Mouse (Mus musculus) layer of hippocampus, postnatal 14 days (tissue): ENCODE measurements around the gene Ap3d1. TPM values are rescaled to one million over a fixed set of nuclear protein-coding genes. Genes with fewer than 3 reads are reported as not detected.
A peak's percentile ranks its signal among the peaks of the same experiment; 100 is the strongest.

Experiments
- DNase-seq, 2 experiments: peaks; one replicate each; pipeline ENCODE4 v3.0.0; 2021 to 2022; ENCODE audit warnings: low spot score in 2 of 2, mixed read lengths in 1 of 2
- total RNA-seq, 2 experiments: library from RNA; stranded (reverse); gene quantifications; 2 replicates each; pipeline ENCODE4 v1.2.3; 2021

Ap3d1 gene
- total RNA-seq, 2 experiments from 2014 or later = 137 to 144 TPM

DNA sequence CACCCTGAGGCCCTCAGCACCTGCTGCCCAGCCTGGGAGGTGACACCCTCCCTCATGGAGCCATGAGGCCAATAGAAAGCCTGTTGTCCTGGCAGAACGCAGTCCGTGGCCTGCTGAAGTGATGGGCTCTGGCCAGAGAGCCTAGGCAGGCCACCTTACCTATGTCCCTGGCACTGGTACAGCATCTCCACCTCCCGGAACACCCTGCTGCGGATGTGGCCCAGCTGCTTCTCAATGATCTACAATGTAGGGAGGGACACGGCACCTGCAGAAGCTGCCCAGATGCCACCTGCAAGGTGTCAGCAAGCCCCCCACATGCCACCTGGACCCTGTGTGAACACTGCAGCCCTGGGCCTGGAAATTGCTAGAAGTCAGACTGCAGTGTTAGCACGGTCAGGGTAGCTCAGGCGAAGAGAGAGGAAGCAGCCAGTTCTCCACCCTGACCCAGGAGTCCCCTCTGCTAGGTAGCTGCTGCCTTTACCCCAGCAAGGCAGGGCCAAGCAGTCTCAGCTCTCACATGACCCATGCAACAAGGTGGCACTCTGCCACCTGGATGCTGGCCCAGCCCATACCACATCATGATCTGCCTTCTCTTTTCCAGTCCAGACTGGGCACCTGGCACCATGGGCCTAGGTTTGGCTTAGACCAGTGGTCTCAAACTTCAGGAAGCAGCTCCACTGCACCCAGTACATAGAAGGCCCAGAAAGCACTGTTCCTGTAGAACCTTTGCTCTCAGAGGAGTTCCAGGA is 72.2 kb downstream of the Ap3d1 start:
- no peak for DNase-seq

DNA sequence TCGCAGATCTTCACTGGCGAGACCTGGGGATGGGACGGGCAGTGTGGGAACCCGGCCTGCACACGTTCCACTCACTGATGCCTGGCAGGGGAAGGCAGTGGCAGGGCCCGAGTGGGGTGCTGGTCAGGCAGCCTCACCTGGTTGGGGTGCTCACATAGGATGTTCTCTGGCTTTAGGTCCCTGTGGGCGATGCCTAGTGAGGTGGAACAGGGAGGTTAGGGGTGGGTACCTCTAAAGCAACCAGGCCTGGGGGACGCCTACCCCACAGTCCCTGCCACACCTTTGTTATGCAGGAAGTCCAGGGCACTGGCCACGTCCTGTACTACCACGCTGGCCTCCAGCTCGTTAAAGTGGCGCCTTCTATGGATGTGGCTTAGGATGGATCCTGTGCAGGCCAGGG is 73.0 kb downstream of the Ap3d1 start:
- no peak for DNase-seq

DNA sequence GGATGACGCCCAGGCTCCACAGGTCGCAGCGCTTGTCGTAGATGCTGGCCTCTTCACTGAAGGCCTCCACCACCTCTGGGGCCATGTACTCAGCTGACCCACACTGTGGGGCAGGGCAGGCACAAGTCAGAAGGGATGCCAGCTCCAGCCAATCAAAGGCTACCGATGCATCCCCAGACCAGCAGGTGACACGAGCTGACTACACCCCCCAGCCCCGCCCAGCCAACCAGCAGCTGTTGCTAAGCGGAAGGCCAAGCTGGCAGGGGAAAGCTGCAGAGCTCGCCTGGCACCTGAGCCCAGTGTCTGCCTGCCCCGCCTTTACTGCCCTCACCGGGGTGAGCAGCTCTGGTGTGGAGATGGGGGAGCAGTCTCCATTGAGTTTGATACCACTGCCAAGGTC is 73.5 kb downstream of the Ap3d1 start:
- DNase-seq = no peak

DNA sequence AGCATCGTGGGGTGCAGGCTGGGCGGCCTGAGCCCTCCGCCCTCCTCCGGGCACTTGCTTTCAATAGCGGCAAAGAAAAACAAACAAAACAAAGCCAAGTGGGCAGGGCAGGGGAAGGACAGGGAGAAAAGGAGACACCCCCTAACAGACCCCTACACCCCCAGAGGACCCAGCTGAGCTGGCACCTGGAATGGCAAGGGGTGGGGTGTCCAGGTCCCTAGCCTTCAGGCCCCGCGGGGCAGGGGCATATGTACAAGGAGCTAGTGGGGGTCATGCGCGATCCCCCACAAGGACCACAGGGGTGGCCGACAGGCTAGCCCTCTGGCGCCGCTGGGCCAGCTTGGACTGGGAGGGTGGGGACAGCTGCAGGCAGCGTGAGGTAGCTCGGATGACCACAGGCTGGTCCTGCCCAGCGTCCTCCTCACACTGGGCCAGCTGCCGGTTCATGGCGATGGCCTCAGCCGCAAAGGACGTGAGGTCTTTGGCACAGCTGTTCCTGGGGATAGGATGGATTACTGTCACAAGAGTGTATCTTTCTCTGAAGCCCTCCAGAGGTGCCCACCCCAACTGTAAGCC is 75.1 kb downstream of the Ap3d1 start:
- DNase-seq = no peak

DNA sequence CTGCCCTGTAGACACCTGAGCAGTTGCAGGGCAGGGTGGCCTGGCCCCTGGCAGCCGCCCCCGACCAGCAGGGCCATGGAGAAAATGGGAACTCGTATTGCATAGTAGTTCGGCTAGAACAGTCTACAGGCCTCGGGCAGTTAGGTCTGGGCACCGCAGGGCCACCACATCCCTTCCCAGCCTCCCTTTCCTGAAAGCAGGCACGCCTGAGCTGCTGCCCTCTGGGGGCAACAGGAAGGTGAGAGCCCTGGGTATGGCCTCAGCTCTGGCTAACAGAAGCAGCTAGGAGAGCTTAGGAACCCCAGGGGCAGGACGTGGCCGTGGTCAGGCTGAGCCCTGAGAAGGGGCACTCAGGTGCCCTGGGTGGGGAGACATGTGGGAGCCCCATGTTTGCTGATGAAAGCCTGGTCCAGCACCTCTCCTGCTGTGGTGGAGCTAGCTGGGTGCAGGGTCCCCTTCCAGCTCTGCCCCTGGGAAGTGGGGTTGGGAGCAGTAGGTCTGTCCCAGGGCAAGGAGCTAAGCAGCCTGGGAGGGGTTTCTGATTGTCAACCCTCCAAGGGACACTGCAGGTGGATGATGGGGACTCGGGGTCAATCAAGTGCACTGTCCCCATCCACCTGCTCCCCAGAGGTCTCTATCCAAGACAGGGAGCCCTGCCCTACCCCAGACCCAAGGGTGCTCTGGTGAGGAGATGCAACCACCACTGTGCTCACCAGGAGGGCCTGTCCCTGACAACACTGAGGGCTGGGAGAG is 75.9 kb downstream of the Ap3d1 start:
- DNase-seq = no peak

DNA sequence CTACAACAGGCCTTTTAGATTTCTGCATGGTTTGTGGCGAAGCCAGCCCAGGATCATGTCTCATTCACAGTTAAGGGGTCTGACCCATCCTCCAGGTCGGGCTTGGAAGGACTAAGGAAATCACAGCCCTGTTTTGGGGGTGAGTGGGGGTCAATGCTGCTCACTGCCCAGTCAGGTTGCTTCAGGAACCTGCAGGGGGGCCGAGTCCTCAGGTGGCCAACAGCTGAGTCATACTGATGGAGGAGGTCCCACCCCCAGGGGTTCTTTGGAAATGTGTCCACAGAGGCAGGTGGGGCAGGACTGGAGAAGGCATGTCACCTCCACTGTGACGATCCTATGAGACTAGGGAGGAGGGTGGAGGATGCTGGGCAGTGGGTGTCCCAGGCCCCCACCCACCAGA is 76.6 kb downstream of the Ap3d1 start:
- no peak for DNase-seq

DNA sequence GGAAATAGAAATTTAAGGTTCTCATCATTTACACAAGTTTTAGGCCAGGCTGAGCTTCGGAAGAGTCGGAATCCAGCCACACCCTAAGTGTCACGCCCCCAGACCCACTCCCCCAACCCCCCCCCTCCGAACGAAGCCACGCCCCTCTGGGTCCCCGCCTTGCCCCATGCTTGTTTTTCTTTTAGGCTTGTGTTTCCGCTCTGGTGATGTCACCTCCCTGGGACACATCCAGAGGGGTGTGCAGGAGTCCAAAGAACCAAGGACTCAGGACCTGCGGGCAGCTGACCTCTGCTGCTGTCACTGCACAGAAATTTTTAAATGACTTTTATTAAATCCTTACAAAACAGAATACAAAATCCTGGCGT is 77.1 kb downstream of the Ap3d1 start:
- DNase-seq = no peak

DNA sequence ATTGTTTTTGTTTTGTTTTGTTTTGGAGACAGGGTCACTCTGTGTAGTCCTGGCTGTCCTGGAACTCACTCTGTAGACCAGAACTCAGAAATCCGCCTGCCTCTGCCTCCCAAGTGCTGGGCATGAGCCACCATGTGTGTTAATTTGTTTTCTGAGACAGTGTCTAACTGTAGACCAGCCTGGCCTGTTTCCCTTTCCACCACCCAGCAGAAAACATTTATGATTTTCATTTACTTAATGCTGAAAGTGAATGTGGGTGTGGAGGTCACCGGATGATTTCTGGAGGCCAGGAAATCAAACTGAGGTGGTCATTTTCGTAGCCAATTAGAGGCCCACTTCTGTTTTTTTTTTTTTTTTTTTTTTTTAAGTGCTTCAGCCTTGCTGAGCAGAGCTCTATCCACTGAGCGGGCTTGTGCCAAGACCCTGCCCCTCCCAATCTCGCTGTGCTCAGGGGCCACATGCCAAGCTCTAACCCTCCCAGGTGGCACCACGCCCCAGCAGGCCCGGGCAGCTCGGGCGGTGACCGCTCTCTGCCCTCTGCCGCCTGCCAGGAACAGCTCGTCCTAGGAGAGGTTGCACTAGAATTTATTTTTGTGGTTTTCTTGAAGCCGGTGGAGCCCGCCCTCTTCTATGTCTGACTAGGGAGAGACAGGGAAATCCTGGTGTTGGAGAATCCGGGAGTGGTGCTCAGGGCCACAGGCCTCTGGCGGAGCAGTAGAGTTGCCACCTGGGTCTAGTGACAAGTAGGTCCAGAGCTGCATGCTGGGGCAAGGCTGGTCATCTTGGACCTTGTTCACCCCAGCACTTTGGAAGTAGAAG is 77.7 kb downstream of the Ap3d1 start:
- DNase-seq = no peak

DNA sequence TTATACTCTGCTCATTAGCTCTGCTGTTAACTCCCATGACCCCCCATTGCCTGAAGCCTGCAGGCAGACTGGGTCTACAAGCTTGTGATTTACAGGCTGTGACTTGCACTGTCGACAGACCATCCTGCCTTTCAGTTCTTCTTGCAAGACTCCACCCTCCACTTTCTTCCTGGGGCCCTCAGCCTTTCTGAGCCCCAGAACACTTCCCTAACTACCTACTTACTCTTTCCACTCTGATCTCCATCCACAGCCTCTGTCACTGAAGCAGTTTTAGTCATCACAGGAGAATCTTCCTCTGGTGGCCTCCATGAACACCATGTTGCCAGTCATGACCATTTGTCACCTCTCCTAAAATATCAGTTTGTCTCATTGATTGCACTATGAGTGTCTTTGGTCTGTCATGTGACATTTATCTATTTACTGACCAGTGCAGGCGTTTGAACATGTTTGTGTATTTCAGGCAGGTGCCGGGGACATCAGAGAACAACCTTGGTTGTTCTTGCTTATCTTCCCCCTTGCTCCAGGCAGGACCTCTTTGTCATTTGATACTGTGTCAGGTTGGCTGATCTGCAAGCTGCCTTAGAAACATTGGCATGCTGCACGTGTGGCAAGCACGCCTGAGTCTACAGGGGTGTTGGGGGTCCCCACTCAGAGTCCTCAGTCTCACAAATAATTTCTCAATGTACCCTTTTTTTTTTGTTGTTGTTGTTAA is 78.4 kb downstream of the Ap3d1 start:
- no peak for DNase-seq

DNA sequence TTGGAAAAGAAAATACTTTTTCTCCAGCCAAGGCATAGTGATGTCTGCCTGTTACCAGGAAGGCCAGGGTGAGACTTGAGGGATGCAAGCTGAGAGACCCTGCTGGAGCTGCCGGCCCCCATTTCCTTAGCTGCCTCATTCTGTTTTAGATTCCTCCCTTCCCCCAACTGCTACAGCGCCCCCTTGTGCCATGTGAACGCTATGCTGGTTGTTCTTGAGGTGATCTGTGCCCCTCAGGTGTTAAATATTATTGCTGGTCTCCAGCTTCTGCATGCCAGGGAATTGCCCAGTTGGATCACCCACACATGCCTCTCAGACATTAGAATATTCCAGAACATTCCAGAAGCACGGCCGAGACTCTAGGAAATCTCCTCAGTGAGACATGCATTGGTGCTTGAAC is 80.9 kb downstream of the Ap3d1 start:
- no peak for DNase-seq

DNA sequence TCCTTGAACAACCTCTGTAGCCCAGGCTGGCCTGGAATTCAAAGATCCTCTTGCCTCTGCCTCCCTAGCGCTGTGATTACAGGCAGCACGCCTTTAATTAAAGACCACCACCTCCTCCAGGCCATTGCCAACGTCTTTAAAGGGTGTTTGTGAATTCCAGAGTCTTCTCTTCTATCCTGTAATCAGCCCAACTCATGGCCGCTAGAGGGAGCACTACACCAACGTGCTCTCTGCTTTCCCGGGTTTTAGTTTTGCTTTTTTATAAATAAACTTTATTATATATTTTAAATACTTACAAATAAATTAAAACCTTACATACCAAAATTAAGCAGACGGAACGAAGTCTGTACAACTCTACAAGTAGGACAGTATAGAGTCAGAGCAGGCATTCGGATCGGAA is 82.9 kb downstream of the Ap3d1 start:
- peak; percentile 77 for DNase-seq

DNA sequence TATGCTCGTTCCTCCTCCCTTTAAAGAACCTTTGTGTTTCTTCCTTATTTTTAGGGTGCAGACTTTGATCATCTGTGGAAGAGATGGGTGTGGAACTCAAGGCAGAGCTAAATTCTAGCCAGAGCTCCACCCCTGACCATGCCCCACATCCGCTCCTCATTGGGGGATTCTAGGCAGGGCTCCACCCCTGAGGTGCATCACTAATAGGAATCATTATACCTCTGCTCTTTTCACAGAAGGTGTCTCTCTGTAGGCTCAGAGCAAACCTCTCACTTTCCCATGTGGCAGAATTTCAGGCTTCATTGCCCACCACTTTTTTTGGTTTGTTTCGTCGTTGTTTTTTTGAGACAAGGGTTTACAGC is 83.2 kb downstream of the Ap3d1 start:
- no peak for DNase-seq

DNA sequence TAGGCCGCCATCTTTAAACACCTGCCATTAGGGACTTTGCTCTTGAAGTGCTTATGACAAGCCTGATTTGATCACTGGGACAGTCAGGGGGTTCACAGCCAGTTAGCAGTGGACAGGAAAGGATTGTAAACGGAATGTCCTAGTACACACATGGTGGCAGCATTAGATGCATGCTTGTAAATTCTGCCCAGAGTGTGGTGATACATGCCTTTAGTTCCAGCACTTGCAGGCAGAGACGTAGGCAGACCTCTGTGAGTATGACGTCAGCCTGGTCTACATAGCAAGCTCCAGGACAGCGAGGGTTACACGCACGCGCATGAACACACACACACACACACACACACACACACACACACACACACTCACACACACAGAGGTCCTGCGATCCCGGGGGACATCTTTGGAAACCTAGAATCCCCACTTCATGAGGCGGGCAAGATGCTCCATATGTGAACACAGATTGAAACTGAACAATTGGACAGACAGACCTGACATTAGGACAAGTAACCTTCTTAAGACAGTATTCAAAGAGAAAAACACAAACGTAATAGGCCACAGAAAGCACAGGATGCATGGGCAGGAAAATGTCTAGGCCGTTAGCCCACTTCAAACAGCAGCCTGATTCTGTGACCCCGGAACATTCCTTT is 83.7 kb downstream of the Ap3d1 start:
- no peak for DNase-seq

Other genes starting within 250 kb of the Ap3d1 start
- gene Onecut3, start 247.4 kb downstream of the Ap3d1 start, total RNA-seq = not detected
- gene Atp8b3, start 203.1 kb downstream of the Ap3d1 start, total RNA-seq = under 1 TPM; 0.21 TPM
- 10 to 100 TPM; 47.0 to 50.5 TPM for gene Rexo1, start 180.7 kb downstream of the Ap3d1 start, total RNA-seq
- gene Klf16, start 164.9 kb downstream of the Ap3d1 start, total RNA-seq = 10 to 100 TPM; 40.1 to 44.3 TPM
- 100 to 1,000 TPM; 189 to 197 TPM for gene Abhd17a, start 151.9 kb downstream of the Ap3d1 start, total RNA-seq
- gene Scamp4, start 139.4 kb downstream of the Ap3d1 start, total RNA-seq = 10 to 100 TPM; 38.5 to 40.7 TPM
- 1 to 10 TPM; 2.3 to 2.8 TPM for gene Adat3, start 139.4 kb downstream of the Ap3d1 start, total RNA-seq
- 1 to 10 TPM; 2.5 to 2.8 TPM for gene Gm49322, start 136.2 kb downstream of the Ap3d1 start, total RNA-seq
- 100 to 1,000 TPM; 176 to 180 TPM for gene Csnk1g2, start 119.4 kb downstream of the Ap3d1 start, total RNA-seq
- 10 to 100 TPM; 90.2 to 94.4 TPM for gene Btbd2, start 85.2 kb downstream of the Ap3d1 start, total RNA-seq
- gene Mknk2, start 64.2 kb downstream of the Ap3d1 start, total RNA-seq = 10 to 100 TPM; 50.5 to 51.5 TPM
- gene Mob3a, start 40.3 kb downstream of the Ap3d1 start, total RNA-seq = 10 to 100 TPM; 16.1 to 19.0 TPM
- gene Izumo4, start 40.1 kb downstream of the Ap3d1 start, total RNA-seq = 10 to 100 TPM; 44.8 to 54.7 TPM
- gene Dot1l, start 12.9 kb upstream of the Ap3d1 start, total RNA-seq = 10 to 100 TPM; 60.6 to 62.2 TPM
- gene Sf3a2, start 55.9 kb upstream of the Ap3d1 start, total RNA-seq = 10 to 100 TPM; 41.0 to 45.9 TPM
- 10 to 100 TPM; 57.1 to 57.8 TPM for gene Plekhj1, start 56.4 kb upstream of the Ap3d1 start, total RNA-seq
- 1 to 10 TPM; 2.4 to 2.9 TPM for gene Amh, start 63.0 kb upstream of the Ap3d1 start, total RNA-seq
- gene Jsrp1, start 71.2 kb upstream of the Ap3d1 start, total RNA-seq = 1 to 10 TPM; 2.1 to 2.6 TPM
- gene Oaz1, start 84.4 kb upstream of the Ap3d1 start, total RNA-seq = 100 to 1,000 TPM; 429 to 450 TPM
- 10 to 100 TPM; 32.6 to 35.5 TPM for gene Lingo3, start 101.8 kb upstream of the Ap3d1 start, total RNA-seq
- 10 to 100 TPM; 47.7 to 50.5 TPM for gene Lsm7, start 112.9 kb upstream of the Ap3d1 start, total RNA-seq
- 10 to 100 TPM; 71.2 to 71.4 TPM for gene Sppl2b, start 113.0 kb upstream of the Ap3d1 start, total RNA-seq
- gene Tmprss9, start 129.6 kb upstream of the Ap3d1 start, total RNA-seq = under 1 TPM; 0.38 to 0.44 TPM
- gene Timm13, start 158.7 kb upstream of the Ap3d1 start, total RNA-seq = 100 to 1,000 TPM; 161 to 172 TPM
- gene Lmnb2, start 176.0 kb upstream of the Ap3d1 start, total RNA-seq = 10 to 100 TPM; 18.2 to 21.5 TPM
- gene Gadd45b, start 187.8 kb upstream of the Ap3d1 start, total RNA-seq = 10 to 100 TPM; 14.0 to 17.6 TPM